Mouse (Mus musculus) kidney, embryonic 14.5 days (tissue): ENCODE data around the gene Adat3. TPM values are rescaled to one million over a fixed set of nuclear protein-coding genes. Genes with fewer than 3 reads are reported as not detected.

ENCODE experiments used
- ATAC-seq: fragments of 200-750 bp; cut with Nextera tagmentation; 2 replicates; pipeline ENCODE4 v1.8.0; 2017; ENCODE audit warnings: moderate number of reproducible peaks, mild to moderate bottlenecking, moderate TSS enrichment, moderate library complexity; ENCODE audit not compliant: low FRiP score, low TSS enrichment
- H3K27ac ChIP-seq: fragments of 300-500 bp; sonication (generic); 2 replicates; pipeline ENCODE4 v1.5.1; 2014; ENCODE audit warnings: low read depth, mild to moderate bottlenecking, low read length, moderate library complexity, mixed read lengths
- H3K27me3 ChIP-seq: fragments of 300-500 bp; sonication (generic); 2 replicates; pipeline ENCODE4 v1.6.1; 2014; ENCODE audit warnings: mild to moderate bottlenecking, low read length; ENCODE audit not compliant: control insufficient read depth, insufficient read depth
- H3K36me3 ChIP-seq: fragments of 300-500 bp; sonication (generic); 2 replicates; pipeline ENCODE4 v1.6.1; 2014; ENCODE audit warnings: low read length, mixed read lengths; ENCODE audit not compliant: control insufficient read depth, insufficient read depth
- H3K4me1 ChIP-seq: fragments of 300-500 bp; sonication (generic); 2 replicates; pipeline ENCODE4 v1.6.1; 2014; ENCODE audit warnings: low read length, mixed read lengths; ENCODE audit not compliant: control insufficient read depth, insufficient read depth
- H3K4me2 ChIP-seq: fragments of 300-500 bp; sonication (generic); replicated peaks from 2 replicates; pipeline ENCODE4 v1.6.1; 2014; ENCODE audit warnings: low read depth, mild to moderate bottlenecking, low read length
- H3K4me3 ChIP-seq: fragments of 300-500 bp; sonication (generic); 2 replicates; pipeline ENCODE4 v1.5.1; 2014; ENCODE audit warnings: mild to moderate bottlenecking, low read length
- H3K9ac ChIP-seq: fragments of 300-500 bp; sonication (generic); 2 replicates; pipeline ENCODE4 v1.6.1; 2014; ENCODE audit warnings: low read depth, mild to moderate bottlenecking, low read length, moderate library complexity
- H3K9me3 ChIP-seq: fragments of 300-500 bp; sonication (generic); 2 replicates; pipeline ENCODE4 v1.6.1; 2016; ENCODE audit warnings: low read length; ENCODE audit not compliant: control insufficient read depth
- WGBS: fragments of 180-500 bp; shearing (Covaris S2); extraction: QIAGEN DNeasy Blood & Tissue Kit; methylation state at CpG from one replicate; pipeline ENCODE4 v1.1.7; 2014; 5-methylcytosine and 5-hydroxymethylcytosine counted together
- polyA plus RNA-seq: library from polyadenylated mRNA; unstranded; fragments of >200 nt; fragmentation: Nextera tagmentation; extraction: Ambion mirVana; gene quantifications from 2 replicates; pipeline ENCODE4 v1.2.1, GENCODE M21; 2014

Adat3 gene
- polyA plus RNA-seq: 8.0 and 8.8 TPM in 2 replicates

GRCm38 (mm10) chr10:80602698-80603325 is at the start of gene Adat3, which contains the start of gene Scamp4:
Gene Adat3 (plus strand): TSS chr10:80602880.
Gene Scamp4 (plus strand): TSS chr10:80602872.
- WGBS: under 1% methylated on average over 54 of the region's 54 CpGs
- Histone ChIP-seq H3K27me3 (no peaks in the 10 kb centered on the region), H3K4me1 (peaks cover 11% of the 10 kb centered on the region), H3K9ac (peak within 1 kb of the TSS; percentile 66), H3K4me2 (peak within 1 kb of the TSS; percentile 62), H3K36me3 (peaks cover 14% of the 10 kb centered on the region), H3K9me3 (no peaks in the 10 kb centered on the region), H3K27ac (peak within 1 kb of the TSS; percentile 48; the same call in 1 of the 2 replicates), H3K4me3 (peak within 1 kb of the TSS; percentile 50)
- ATAC-seq: peak; percentile 94

- H3K9me3 ChIP-seq: no peaks in the 10 kb centered on the region
- no peak overlapping the region for H3K4me3 ChIP-seq
- H3K36me3 ChIP-seq: peaks cover 20% of the 10 kb centered on the region
- no peaks in the 10 kb centered on the region for H3K27me3 ChIP-seq
- H3K27ac ChIP-seq: no peak overlapping the region
- 0 out of 2 replicates have a peak, but pooled peaks cover 5% of the 10 kb centered on the region for H3K4me1 ChIP-seq
- ATAC-seq: no peak
- 89% methylated on average over 8 of the region's 8 CpGs for WGBS
- H3K9ac ChIP-seq: no peak overlapping the region
- no peak overlapping the region for H3K4me2 ChIP-seq
These were observed 49.1 kb upstream of the Adat3 start for GRCm38 (mm10) chr10:80553575-80553974.

GRCm38 (mm10) chr10:80553997-80554396 is 48.7 kb upstream of the Adat3 start:
- Histone ChIP-seq H3K4me1 (0 out of 2 replicates have a peak, but pooled peaks cover 5% of the 10 kb centered on the region), H3K9ac (no peak overlapping the region), H3K27me3 (no peaks in the 10 kb centered on the region), H3K4me3 (no peak overlapping the region), H3K9me3 (no peaks in the 10 kb centered on the region), H3K36me3 (peaks cover 19% of the 10 kb centered on the region), H3K27ac (no peak overlapping the region), H3K4me2 (no peak overlapping the region)
- no peak for ATAC-seq
- 78% methylated on average over 6 of the region's 6 CpGs for WGBS

DNA sequence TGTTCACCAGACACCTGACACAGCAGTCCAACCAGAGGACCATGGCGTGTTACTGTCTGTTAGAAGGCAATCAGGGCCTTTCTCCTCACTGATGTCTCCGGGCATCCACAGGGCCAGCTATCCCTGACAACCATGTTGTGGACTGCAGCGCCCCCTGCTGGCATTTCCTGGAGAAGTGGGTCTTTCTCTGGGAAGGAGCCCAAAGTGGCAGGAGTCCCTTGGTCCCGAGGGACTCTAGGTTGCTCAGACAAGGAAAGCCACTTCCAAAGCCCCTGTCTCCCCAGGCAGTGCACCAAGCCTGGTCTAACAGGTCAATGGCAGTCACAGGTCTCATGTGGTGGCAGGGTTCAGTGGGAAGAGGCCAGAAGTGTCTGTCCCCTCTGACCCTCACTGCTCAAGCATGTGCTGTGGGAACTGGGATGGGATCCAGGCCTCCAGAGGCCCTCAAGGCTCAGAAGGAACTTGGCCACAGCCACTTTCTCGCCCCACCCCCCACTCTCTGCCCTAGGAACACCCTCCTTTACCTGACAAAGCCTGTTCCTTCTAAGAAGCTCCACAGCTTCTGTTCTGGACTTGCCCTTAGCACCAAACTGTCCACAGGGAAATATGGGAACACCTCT is 45.2 kb upstream of the Adat3 start:
- no peak overlapping the region for H3K4me3 ChIP-seq
- H3K4me2 ChIP-seq: no peak overlapping the region
- H3K27me3 ChIP-seq: no peaks in the 10 kb centered on the region
- H3K9ac ChIP-seq: no peak overlapping the region
- H3K27ac ChIP-seq: no peak overlapping the region
- ATAC-seq: no peak
- peaks cover 17% of the 10 kb centered on the region for H3K4me1 ChIP-seq
- H3K36me3 ChIP-seq: no peaks in the 10 kb centered on the region
- 45% methylated on average over 5 of the region's 5 CpGs for WGBS
- no peaks in the 10 kb centered on the region for H3K9me3 ChIP-seq

- H3K4me2 ChIP-seq: no peak overlapping the region
- H3K4me3 ChIP-seq: no peak overlapping the region
- no peaks in the 10 kb centered on the region for H3K27me3 ChIP-seq
- no peak for ATAC-seq
- no peaks in the 10 kb centered on the region for H3K36me3 ChIP-seq
- peaks cover 20% of the 10 kb centered on the region for H3K4me1 ChIP-seq
- 93% methylated on average over 7 of the region's 7 CpGs for WGBS
- no peaks in the 10 kb centered on the region for H3K9me3 ChIP-seq
- H3K27ac ChIP-seq: no peak overlapping the region
- H3K9ac ChIP-seq: no peak overlapping the region
These were observed 43.2 kb upstream of the Adat3 start for GRCm38 (mm10) chr10:80559431-80559830.

DNA sequence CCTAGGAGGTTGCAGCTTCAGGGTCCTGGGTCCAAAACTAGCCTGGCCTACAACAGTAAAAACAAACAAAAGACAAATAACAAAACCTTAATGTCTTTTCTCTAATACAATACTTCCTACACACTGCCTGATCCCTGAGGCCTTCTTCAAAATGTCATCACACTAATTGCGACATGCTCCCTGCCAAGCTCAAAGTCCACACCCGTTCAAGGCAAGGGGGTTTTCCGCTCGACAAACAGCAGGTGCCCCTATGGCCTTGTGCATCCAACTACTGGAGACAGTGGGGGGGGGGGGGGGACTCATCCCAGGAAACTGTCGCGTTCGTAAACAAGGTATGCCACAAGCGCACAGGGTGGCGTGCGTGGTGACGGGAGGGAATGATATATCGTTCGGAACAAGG is 42.1 kb upstream of the Adat3 start:
- Histone ChIP-seq H3K4me2 (peak overlapping the region; percentile 53), H3K36me3 (no peaks in the 10 kb centered on the region), H3K9me3 (no peaks in the 10 kb centered on the region), H3K27me3 (no peaks in the 10 kb centered on the region), H3K4me1 (peaks cover 20% of the 10 kb centered on the region), H3K4me3 (peak overlapping the region; percentile 88), H3K27ac (no peak overlapping the region; the same call in 1 of the 2 replicates), H3K9ac (peak overlapping the region; percentile 91)
- ATAC-seq: no peak
- WGBS: under 1% methylated on average over 13 of the region's 13 CpGs

- Histone ChIP-seq H3K27ac (peak within 1 kb of the TSS; percentile 78), H3K4me1 (peaks cover 20% of the 10 kb centered on the region), H3K9ac (peak within 1 kb of the TSS; percentile 91), H3K4me2 (peak within 1 kb of the TSS; percentile 53), H3K9me3 (no peaks in the 10 kb centered on the region), H3K36me3 (no peaks in the 10 kb centered on the region), H3K4me3 (peak within 1 kb of the TSS; percentile 88), H3K27me3 (no peaks in the 10 kb centered on the region)
- WGBS: under 1% methylated on average over 66 of the region's 72 CpGs
- ATAC-seq: peak; percentile 83
These were observed 41.4 kb upstream of the Adat3 start, which contains the start of gene Rexo1 for GRCm38 (mm10) chr10:80561116-80561944. Gene Rexo1 (minus strand): TSS chr10:80561560.

DNA sequence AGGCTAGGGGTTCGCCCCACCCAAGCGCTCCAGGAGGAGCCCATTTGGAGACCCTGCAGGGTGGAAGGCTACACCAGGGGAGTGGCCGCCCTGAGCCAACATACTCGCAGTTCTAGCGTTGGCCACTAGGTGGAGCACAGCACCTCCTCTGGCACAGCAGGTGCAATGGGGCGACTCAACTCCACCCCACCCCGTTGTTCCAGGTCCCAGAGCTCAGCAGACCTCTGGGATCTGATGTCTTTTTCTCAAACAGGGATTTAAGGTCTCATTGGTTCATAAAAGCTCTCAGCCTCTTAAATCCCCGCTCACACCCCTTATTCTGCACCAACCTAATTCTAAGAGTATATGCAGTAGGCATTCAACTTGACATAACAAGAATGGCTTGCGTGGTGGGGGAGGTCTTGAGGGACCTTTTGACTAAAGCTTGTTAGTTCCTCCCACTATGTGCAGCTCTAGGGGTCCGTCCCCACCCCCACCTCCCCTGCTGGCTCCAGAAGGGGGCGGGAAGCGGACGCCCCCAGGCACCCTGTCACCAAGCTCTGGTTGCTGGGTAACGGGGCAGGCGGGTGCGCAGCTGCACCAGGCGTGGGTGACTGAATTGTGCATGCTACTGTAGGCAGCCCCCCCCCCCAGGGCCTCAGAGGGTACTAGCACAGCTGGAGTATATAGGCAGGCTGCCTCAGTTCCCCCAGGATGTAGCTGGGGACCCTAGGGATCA is 36.1 kb upstream of the Adat3 start:
- peak; percentile 21; the same call in 1 of the 2 replicates for ATAC-seq
- no peak overlapping the region for H3K9ac ChIP-seq
- peaks cover 31% of the 10 kb centered on the region for H3K4me1 ChIP-seq
- peaks cover 14% of the 10 kb centered on the region; the same call in 1 of the 2 replicates for H3K36me3 ChIP-seq
- no peak overlapping the region for H3K4me3 ChIP-seq
- H3K4me2 ChIP-seq: no peak overlapping the region
- H3K27me3 ChIP-seq: no peaks in the 10 kb centered on the region
- no peak overlapping the region for H3K27ac ChIP-seq
- WGBS: 26% methylated on average over 17 of the region's 17 CpGs
- no peaks in the 10 kb centered on the region for H3K9me3 ChIP-seq
